Mouse (Mus musculus) midbrain, embryonic 15.5 days (tissue): ENCODE results near the gene Gm20388. TPM values are rescaled to one million over a fixed set of nuclear protein-coding genes. Genes with fewer than 3 reads are reported as not detected.
A peak's percentile ranks its signal among the peaks of the same experiment; 100 is the strongest.
"Not testable (repeated sequence)": the region's sequence is repeated elsewhere in the genome, so short reads cannot be mapped to it uniquely, and the experiment has no call there.

ENCODE experiments used
- ATAC-seq: fragments of 200-750 bp; cut with Nextera tagmentation; replicated peaks from 2 replicates; pipeline ENCODE4 v1.8.0; 2017; ENCODE audit warnings: moderate TSS enrichment
- H3K27ac ChIP-seq: fragments of 300-500 bp; sonication (generic); 2 replicates; pipeline ENCODE4 v1.5.1; 2015; ENCODE audit warnings: mild to moderate bottlenecking, inconsistent platforms
- H3K27me3 ChIP-seq: fragments of 300-500 bp; sonication (generic); replicated peaks from 2 replicates; pipeline ENCODE4 v1.6.1; 2015; ENCODE audit warnings: inconsistent platforms
- H3K36me3 ChIP-seq: fragments of 300-500 bp; sonication (generic); replicated peaks from 2 replicates; pipeline ENCODE4 v1.6.1; 2015; ENCODE audit warnings: inconsistent platforms
- H3K4me1 ChIP-seq: fragments of 300-500 bp; sonication (generic); 2 replicates; pipeline ENCODE4 v1.6.1; 2015; ENCODE audit warnings: inconsistent platforms
- H3K4me2 ChIP-seq: fragments of 300-500 bp; sonication (generic); 2 replicates; pipeline ENCODE4 v1.6.1; 2015; ENCODE audit warnings: inconsistent platforms, mild to moderate bottlenecking, moderate library complexity
- H3K4me3 ChIP-seq: fragments of 300-500 bp; sonication (generic); 2 replicates; pipeline ENCODE4 v1.5.1; 2015; ENCODE audit warnings: mild to moderate bottlenecking, inconsistent platforms
- H3K9ac ChIP-seq: fragments of 300-500 bp; sonication (generic); 2 replicates; pipeline ENCODE4 v1.6.1; 2015; ENCODE audit warnings: mild to moderate bottlenecking, inconsistent platforms
- H3K9me3 ChIP-seq: fragments of 300-500 bp; sonication (generic); 2 replicates; pipeline ENCODE4 v1.6.1; 2016; ENCODE audit warnings: inconsistent platforms
- WGBS: fragments of 180-500 bp; shearing (Covaris S2); methylation state at CpG from one replicate; pipeline ENCODE4 v1.1.7; 2015; ENCODE audit warnings: mixed read lengths; 5-methylcytosine and 5-hydroxymethylcytosine counted together
- polyA plus RNA-seq: library from polyadenylated mRNA; unstranded; fragments of >200 nt; fragmentation: Nextera tagmentation; extraction: Ambion mirVana; gene quantifications from 2 replicates; pipeline ENCODE4 v1.2.1, GENCODE M21; 2015

Gene Gm20388
- polyA plus RNA-seq, 1 experiment from 2014 or later = 5.6 TPM

DNA sequence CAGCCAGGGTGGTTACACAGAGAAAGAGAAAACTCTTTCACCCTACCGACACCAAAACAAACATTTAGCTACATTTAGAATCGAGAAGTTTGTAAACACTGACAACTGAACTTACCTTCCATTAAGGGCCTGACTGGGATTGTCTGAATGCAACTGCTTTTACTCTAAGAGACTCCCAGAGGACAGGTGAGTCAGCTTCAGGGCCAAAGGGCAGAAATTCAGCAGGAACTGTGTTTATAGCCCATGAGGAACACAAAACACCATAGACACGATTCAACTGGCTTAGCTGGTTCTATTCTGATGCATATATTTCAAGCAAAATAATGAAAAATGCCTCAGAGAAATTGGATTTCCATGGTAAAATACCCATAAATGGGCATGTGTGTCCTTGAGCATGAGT is 4104.1 kb downstream of the Gm20388 start:
- Histone ChIP-seq H3K4me2 (no peak overlapping the region), H3K9ac (no peak overlapping the region), H3K27ac (no peak overlapping the region), H3K36me3 (no peaks in the 10 kb centered on the region), H3K4me3 (no peak overlapping the region), H3K9me3 (no peaks in the 10 kb centered on the region), H3K27me3 (no peaks in the 10 kb centered on the region), H3K4me1 (peaks cover 16% of the 10 kb centered on the region)
- 84% methylated on average over 3 of the region's 3 CpGs for WGBS
- ATAC-seq = no peak

DNA sequence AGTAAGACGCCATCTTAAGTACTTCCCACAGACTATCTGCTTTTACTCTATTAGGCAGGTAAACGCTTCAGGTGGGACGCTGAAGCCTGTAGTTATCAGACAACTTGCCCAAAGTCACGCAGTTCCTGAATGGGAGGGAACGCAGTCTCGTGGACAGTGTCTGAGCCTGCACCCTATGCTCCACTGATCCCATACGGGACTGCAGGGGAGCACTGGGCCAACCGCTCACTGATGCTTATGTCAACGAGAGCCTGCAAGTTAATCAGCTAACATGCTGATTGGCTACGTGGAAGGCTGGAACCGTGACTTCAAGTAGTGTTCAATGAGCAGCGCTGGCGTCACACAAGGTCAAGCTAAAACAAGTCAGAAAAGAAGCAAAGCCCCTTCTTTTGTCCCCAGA is 4109.1 kb downstream of the Gm20388 start:
- Histone ChIP-seq H3K27me3 (no peaks in the 10 kb centered on the region), H3K9me3 (no peaks in the 10 kb centered on the region), H3K4me1 (peaks cover 38% of the 10 kb centered on the region), H3K27ac (no peak overlapping the region), H3K9ac (no peak overlapping the region), H3K4me2 (peak overlapping the region; percentile 55), H3K36me3 (no peaks in the 10 kb centered on the region), H3K4me3 (peak overlapping the region; percentile 62; the same call in 1 of the 2 replicates)
- no peak for ATAC-seq
- WGBS = 35% methylated on average over 13 of the region's 13 CpGs

DNA sequence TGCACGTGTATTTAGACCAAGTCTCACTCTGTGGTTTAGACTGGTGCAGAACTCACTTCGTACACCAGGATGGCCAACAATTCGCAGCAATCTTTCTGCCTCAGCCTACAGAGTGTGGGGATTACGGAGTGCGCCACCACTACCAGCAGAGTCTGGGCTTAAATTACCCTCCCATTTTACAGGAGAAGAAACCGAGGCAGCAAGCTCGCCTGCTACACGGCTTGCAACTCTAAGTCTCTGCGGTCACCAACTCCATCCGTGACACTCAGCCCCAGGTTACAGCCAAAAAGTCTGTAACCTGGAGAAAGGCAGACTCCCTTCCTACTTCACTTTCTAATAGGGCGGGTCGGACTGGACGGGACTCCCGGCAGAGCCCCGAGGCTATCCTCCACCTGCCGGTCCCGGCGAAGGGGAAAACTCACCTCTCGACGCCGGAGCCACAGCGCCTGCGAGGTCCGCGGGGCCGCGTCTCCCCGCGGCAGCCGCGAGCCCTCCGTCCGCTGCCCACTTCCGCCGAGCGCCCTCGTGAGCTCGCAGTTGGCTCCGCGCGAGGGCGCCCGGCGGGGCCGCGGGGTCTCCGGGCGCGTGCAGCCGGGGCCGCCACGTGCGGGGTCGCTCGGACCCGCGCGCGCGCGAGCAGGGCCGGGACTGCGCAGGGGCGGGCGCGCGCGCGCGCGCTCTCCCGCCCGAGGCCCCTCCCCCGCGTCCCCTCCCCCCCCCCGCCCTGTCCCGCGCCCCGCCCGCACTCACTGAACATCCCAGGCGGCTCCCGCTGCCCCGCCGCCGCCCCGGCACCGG is 4110.0 kb downstream of the Gm20388 start:
- no peaks in the 10 kb centered on the region for H3K27me3 ChIP-seq
- peaks cover 2% of the 10 kb centered on the region for H3K36me3 ChIP-seq
- peaks cover 38% of the 10 kb centered on the region for H3K4me1 ChIP-seq
- H3K4me3 ChIP-seq = peak overlapping the region; percentile 62
- peak overlapping the region; percentile 74 for H3K9ac ChIP-seq
- H3K4me2 ChIP-seq = peak overlapping the region; percentile 55
- no peaks in the 10 kb centered on the region for H3K9me3 ChIP-seq
- ATAC-seq = peak; percentile 89
- WGBS = 1% methylated on average over 67 of the region's 87 CpGs
- peak overlapping the region; percentile 93 for H3K27ac ChIP-seq

DNA sequence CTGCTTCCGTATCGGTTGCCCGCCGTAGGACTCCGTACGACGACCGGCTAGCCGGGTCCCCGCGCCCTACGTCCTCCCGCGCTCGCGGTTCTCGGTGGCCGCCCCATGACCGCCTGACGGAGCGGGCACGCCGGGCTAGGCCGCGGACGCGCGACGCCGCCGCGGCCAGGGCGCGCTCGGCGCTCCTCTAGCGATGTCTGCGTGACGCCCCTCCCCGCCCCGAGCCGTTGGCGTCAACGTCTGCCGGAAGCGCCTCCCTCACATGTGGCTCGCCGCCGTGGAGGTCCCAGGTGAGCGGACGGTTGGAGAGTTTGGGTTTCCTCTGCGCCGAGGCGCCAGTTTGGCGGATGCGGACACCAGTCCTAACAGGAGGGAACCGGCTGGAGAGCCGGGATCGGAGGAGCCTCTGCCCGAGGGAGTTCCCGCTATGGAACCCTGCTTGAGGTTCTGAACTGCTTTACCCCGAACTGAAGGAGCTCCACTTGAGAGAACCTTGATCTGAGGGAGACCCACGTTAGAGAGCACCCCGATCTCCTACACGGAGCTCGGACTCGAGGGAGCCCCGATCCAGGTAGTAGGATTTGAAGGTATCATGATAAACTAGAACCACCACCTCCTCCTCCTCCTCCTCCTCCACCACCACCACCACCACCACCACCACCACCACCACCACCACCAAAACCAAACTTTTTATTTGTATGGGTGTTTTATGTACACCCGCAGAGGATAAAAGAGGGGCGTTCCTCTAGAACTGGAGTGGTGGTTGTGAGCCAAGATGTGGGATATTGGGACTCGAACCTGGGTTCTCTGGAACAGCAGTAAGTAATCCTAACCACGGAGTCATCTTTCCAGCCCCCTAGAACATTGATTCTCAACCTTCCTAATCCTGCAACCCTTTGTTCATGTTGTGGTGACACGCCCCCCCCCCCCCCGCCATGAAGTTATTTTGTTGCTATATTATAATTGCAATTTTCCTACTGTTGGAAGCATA is 4110.9 kb downstream of the Gm20388 start, which contains the start of the genes Taf5l and Urb2:
Gene Taf5l, minus strand, starts transcription at position 161 of the 991 bp plus-strand sequence.
Gene Urb2, plus strand, starts transcription at position 272 of the 991 bp plus-strand sequence.
- peak within 1 kb of the TSS; percentile 74 for H3K9ac ChIP-seq
- no peaks in the 10 kb centered on the region for H3K9me3 ChIP-seq
- H3K27ac ChIP-seq = peak within 1 kb of the TSS; percentile 93
- no peaks in the 10 kb centered on the region for H3K27me3 ChIP-seq
- peaks cover 3% of the 10 kb centered on the region for H3K36me3 ChIP-seq
- peak; percentile 95 for ATAC-seq
- H3K4me2 ChIP-seq = peak within 1 kb of the TSS; percentile 55
- peaks cover 38% of the 10 kb centered on the region for H3K4me1 ChIP-seq
- H3K4me3 ChIP-seq = peak within 1 kb of the TSS; percentile 62
- under 1% methylated on average over 58 of the region's 74 CpGs for WGBS

DNA sequence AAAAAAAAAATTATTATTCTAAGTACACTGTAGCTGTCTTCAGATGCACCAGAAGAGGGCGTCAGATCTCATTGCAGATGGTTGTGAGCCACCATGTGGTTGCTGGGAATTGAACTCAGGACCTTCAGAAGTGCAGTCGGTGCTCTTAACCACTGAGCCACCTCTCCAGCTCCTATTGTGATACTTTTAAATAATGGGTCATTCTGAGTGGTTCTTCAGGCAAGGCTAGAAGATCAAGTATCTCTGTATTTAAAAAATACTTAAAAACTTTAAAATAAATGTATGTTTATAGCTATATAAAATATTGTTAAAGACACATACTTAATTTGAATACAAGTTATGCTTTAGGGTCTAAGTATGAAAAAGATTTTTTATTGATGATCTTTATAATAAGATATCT is 4115.6 kb downstream of the Gm20388 start:
- not testable (repeated sequence) for H3K27me3 ChIP-seq, H3K4me3 ChIP-seq, H3K9ac ChIP-seq, H3K4me2 ChIP-seq, H3K27ac ChIP-seq, ATAC-seq, H3K9me3 ChIP-seq
- Histone ChIP-seq H3K36me3 (peaks cover 38% of the 10 kb centered on the region), H3K4me1 (peaks cover 14% of the 10 kb centered on the region)
- 73% methylated on average over 2 of the region's 2 CpGs for WGBS

DNA sequence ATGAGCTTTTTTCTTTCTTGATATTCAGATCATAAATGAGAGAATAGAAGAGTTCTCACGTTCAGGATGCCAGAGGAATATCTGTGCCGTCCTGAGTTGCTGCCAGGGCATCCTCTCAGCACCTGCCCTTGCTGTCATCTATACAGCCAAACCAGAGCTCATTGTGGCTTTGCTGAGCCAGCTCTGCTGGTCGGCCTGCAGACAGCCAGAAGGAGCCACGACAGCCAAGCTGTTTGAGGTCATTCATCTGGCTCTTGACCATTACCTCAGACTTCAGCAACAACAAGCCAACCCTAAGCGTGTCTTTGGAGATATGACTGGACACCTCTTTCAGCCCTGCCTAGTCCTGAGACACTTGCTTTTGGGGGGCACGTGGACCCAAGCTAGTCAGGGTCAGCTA is 4117.2 kb downstream of the Gm20388 start:
- ATAC-seq = no peak
- Histone ChIP-seq H3K4me1 (peaks cover 3% of the 10 kb centered on the region), H3K4me3 (no peak overlapping the region), H3K9me3 (no peaks in the 10 kb centered on the region), H3K36me3 (peaks cover 40% of the 10 kb centered on the region), H3K27ac (no peak overlapping the region), H3K27me3 (no peaks in the 10 kb centered on the region), H3K4me2 (no peak overlapping the region), H3K9ac (no peak overlapping the region)
- 93% methylated on average over 6 of the region's 6 CpGs for WGBS

DNA sequence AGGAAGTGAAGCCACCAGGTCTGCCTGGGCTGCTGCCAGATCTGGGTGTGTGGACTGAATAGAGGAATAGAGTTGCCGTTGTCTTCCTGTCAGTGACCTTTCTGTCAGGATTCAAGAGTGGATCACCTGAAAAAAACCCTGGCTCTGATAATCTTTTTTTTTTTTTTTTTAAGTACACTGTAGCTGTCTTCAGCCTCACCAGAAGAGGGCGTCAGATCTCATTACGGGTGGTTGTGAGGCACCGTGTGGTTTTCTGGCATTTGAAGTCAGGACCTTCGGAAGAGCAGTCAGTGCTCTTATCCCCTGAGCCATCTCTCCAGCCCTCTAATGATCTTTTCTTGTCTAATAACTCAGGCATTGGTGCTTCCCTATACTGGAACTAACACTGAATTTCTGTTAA is 4122.8 kb downstream of the Gm20388 start:
- peaks cover 60% of the 10 kb centered on the region for H3K36me3 ChIP-seq
- 68% methylated on average over 5 of the region's 5 CpGs for WGBS

DNA sequence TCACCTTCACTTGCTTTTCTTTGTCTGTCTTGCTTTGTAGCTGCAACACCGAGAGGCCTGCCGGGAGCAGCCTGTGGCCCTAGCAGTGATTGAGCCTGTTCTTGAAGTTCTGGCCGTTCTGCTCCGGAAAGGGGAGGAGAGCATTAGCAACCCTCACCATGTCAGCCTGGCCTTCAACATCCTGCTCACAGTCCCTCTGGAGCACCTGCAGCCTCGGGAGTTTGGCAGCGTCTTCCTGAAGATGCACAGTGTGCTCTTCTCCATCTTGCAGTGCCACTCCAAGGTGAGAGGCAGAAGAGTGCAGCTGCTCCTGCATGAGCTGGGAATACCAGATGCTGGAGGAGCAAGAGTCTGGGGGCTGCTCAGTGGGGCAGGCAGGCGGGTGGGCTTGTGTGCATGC is 4127.5 kb downstream of the Gm20388 start:
- H3K27ac ChIP-seq = no peak overlapping the region
- no peaks in the 10 kb centered on the region for H3K27me3 ChIP-seq
- ATAC-seq = no peak
- no peaks in the 10 kb centered on the region for H3K9me3 ChIP-seq
- H3K4me2 ChIP-seq = no peak overlapping the region
- no peak overlapping the region for H3K9ac ChIP-seq
- no peak overlapping the region for H3K4me3 ChIP-seq
- H3K36me3 ChIP-seq = peaks cover 39% of the 10 kb centered on the region
- WGBS = 89% methylated on average over 7 of the region's 7 CpGs
- no peaks in the 10 kb centered on the region for H3K4me1 ChIP-seq

More for the DNA sequence above, 4122.8 kb downstream of the Gm20388 start:
- Histone ChIP-seq H3K4me2 (no peak overlapping the region), H3K9ac (no peak overlapping the region), H3K4me3 (no peak overlapping the region), H3K27ac (no peak overlapping the region), H3K4me1 (no peaks in the 10 kb centered on the region), H3K27me3 (no peaks in the 10 kb centered on the region), H3K9me3 (no peaks in the 10 kb centered on the region)
- ATAC-seq = no peak

DNA sequence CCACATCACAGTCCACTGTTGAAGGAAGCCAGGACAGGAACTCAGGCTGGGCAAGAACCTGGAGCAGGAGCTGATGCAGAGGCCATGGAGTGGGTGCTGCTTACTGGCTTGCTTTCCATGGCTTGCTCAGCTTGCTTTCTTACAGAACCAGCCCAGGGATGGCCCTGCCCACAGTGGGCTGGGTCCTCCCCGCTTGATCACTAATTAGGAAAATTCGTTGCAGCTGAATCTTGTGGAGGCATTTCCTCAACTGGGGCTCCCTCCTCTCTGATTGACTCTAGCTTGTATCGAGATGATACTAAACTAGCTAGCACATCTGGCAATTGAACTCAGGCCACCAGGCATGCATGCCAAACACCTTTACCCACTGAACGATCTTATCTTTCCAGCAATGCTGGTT is 4128.7 kb downstream of the Gm20388 start:
- peaks cover 39% of the 10 kb centered on the region for H3K36me3 ChIP-seq
- H3K27me3 ChIP-seq = no peaks in the 10 kb centered on the region
- H3K9me3 ChIP-seq = no peaks in the 10 kb centered on the region

DNA sequence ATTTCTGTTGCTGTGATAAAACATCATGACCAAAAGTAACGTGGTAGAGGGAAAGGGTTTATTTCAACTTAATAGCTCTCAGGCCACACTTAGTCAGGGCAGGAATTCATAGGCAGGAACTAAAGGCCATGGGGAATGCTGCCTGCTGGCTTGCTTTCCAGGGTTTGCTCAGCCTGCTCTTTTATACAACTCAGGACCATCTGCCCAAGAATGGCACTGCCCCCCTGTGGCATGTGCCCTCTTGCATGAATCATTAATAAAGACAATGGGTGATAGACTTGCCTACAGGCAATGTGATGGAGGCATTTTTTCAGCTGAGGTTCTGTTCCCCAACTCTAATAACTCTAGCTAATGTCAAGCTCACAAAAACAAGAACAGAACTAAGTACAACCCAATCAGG is 4131.6 kb downstream of the Gm20388 start:
- Histone ChIP-seq H3K4me3 (no peak overlapping the region), H3K4me1 (no peaks in the 10 kb centered on the region), H3K9ac (no peak overlapping the region), H3K27ac (no peak overlapping the region), H3K36me3 (peaks cover 35% of the 10 kb centered on the region), H3K9me3 (no peaks in the 10 kb centered on the region), H3K27me3 (no peaks in the 10 kb centered on the region), H3K4me2 (no peak overlapping the region)
- ATAC-seq = no peak
- WGBS = 90% methylated on average over 1 of the region's 1 CpGs

More for the DNA sequence above, 4128.7 kb downstream of the Gm20388 start:
- no peak overlapping the region for H3K27ac ChIP-seq
- WGBS = 92% methylated on average over 4 of the region's 4 CpGs
- H3K4me1 ChIP-seq = no peaks in the 10 kb centered on the region
- no peak overlapping the region for H3K9ac ChIP-seq
- no peak overlapping the region for H3K4me2 ChIP-seq
- no peak for ATAC-seq
- H3K4me3 ChIP-seq = no peak overlapping the region

DNA sequence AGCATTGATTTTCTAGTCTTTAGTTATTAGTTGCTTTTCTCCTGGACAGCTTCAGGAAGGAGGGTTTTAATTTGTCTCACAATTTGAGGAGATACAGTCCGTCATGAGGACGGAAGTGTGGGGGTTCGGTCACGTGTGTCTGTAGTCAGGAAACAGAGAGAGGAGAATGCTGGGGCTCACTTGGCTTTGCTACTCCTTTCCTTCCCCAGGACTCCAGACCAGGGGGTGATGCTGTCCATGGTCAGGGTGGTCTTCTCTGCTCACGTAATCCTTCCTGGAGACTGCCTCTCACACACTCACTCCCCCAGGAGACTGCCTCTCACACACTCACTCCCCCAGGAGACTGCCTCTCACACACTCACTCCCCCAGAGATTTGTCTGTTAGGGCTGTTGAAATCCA is 4133.8 kb downstream of the Gm20388 start:
- no peak for ATAC-seq
- no peak overlapping the region for H3K4me3 ChIP-seq

DNA sequence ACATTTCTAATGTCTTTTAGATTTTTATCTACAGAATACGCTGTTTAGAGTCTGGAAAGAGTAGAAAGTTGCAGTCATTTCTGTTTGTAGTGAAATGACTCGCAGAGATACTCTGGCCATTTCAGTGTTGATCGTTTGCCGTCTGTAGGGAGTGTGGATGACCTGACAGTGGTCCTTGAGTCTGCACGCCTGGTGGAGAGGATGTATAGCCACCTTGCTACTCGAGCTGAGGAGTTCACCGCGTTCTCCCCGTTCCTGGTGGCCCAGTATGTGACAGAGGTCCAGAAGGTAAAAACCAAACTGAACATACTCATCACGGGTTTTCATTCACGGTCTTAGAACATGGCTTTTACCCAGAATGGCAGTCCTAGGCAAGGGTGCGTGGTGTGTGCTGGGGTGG is 4134.3 kb downstream of the Gm20388 start:
- 95% methylated on average over 12 of the region's 12 CpGs for WGBS
- no peak overlapping the region for H3K4me2 ChIP-seq
- H3K36me3 ChIP-seq = peaks cover 29% of the 10 kb centered on the region
- no peak for ATAC-seq
- no peak overlapping the region for H3K27ac ChIP-seq
- no peak overlapping the region for H3K9ac ChIP-seq
- H3K27me3 ChIP-seq = no peaks in the 10 kb centered on the region
- H3K4me3 ChIP-seq = no peak overlapping the region
- no peaks in the 10 kb centered on the region for H3K9me3 ChIP-seq
- H3K4me1 ChIP-seq = no peaks in the 10 kb centered on the region

More for the DNA sequence above, 4133.8 kb downstream of the Gm20388 start:
- Histone ChIP-seq H3K4me1 (no peaks in the 10 kb centered on the region), H3K36me3 (peaks cover 32% of the 10 kb centered on the region), H3K27me3 (no peaks in the 10 kb centered on the region), H3K27ac (no peak overlapping the region), H3K4me2 (no peak overlapping the region), H3K9ac (no peak overlapping the region), H3K9me3 (no peaks in the 10 kb centered on the region)
- 96% methylated on average over 5 of the region's 5 CpGs for WGBS
